Mouse (Mus musculus) lung, adult 2 months (tissue): ENCODE measurements around the gene Hsd17b14.

ENCODE experiments used
- CTCF ChIP-seq: fragments of 200-500 bp; IDR thresholded peaks from 2 replicates; pipeline ENCODE4 v1.5.1; 2011; ENCODE audit warnings: mild to moderate bottlenecking, low read length, control low read depth; ENCODE audit not compliant: insufficient read depth
- POLR2A ChIP-seq: fragments of 200-500 bp; IDR thresholded peaks from 2 replicates; pipeline ENCODE4 v1.6.1; 2011; ENCODE audit warnings: low read depth, mild to moderate bottlenecking, control low read depth, low read length, borderline replicate concordance; ENCODE audit errors: extremely low read depth

- TF ChIP-seq CTCF = no peak
- TF ChIP-seq POLR2A = no peak
Measured at GRCm38 (mm10) chr7:45609511-45609910, 54.8 kb downstream of the Hsd17b14 start.
